Mouse (Mus musculus) liver, embryonic 14.5 days (tissue): ENCODE measurements around the gene Ica1l.
"Not testable (repeated sequence)": the region's sequence is repeated elsewhere in the genome, so short reads cannot be mapped to it uniquely, and the experiment has no call there.

Experiments
- CTCF ChIP-seq: IDR thresholded peaks from 2 replicates; pipeline ENCODE4 v1.5.1; 2016; ENCODE audit warnings: antibody characterized with exemption, low read depth, control low read depth
- EP300 ChIP-seq: IDR thresholded peaks from 2 replicates; pipeline ENCODE4 v1.6.1; 2016; ENCODE audit warnings: antibody characterized with exemption, low read depth

DNA sequence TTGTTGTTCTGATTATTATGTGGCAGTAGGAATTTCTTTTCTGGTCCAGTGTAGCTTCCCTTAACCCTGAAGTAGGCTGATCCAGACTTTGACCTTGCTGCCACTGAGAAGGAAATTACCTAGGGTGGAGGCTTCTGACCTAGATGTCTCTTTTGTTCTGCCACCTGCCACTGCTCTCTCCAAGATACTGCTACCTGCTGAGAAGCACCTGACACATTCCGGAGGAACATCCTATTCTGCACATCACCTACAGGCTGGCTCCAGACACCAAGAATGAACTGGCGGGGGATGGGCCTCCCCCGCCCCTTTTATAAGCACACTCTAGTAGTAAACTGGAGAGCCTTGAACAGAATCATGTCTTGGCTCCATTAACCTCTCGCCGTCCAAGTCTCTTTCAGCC is 4.5 kb upstream of the Ica1l start:
- not testable (repeated sequence) for TF ChIP-seq CTCF, EP300
